Mouse (Mus musculus) stomach, postnatal 0 days (tissue): ENCODE data around the gene Prss8. TPM values are rescaled to one million over a fixed set of nuclear protein-coding genes. Genes with fewer than 3 reads are reported as not detected.

Experiments used
- ATAC-seq: fragments of 200-750 bp; cut with Nextera tagmentation; 2 replicates; pipeline ENCODE4 v1.8.0; 2017; ENCODE audit not compliant: low FRiP score, low TSS enrichment
- DNase-seq: peaks from one replicate; pipeline ENCODE4 v3.0.0-alpha.2; 2016; ENCODE audit warnings: low spot score
- H3K27ac ChIP-seq: fragments of 300-500 bp; sonication (generic); replicated peaks from 2 replicates; pipeline ENCODE4 v1.5.1; 2014; ENCODE audit warnings: mild to moderate bottlenecking, control low read depth
- H3K27me3 ChIP-seq: fragments of 300-500 bp; sonication (generic); 2 replicates; pipeline ENCODE4 v1.6.1; 2014; ENCODE audit warnings: low read length; ENCODE audit not compliant: control insufficient read depth, insufficient read depth
- H3K36me3 ChIP-seq: fragments of 300-500 bp; sonication (generic); 2 replicates; pipeline ENCODE4 v1.6.1; 2014; ENCODE audit warnings: low read length, mixed read lengths; ENCODE audit not compliant: control insufficient read depth, insufficient read depth
- H3K4me1 ChIP-seq: fragments of 300-500 bp; sonication (generic); replicated peaks from 2 replicates; pipeline ENCODE4 v1.6.1; 2014; ENCODE audit warnings: antibody characterized with exemption; ENCODE audit not compliant: control insufficient read depth, insufficient read depth
- H3K4me2 ChIP-seq: fragments of 300-500 bp; sonication (generic); replicated peaks from 2 replicates; pipeline ENCODE4 v1.6.1; 2014; ENCODE audit warnings: low read depth, mild to moderate bottlenecking, control low read depth, moderate library complexity
- H3K4me3 ChIP-seq: fragments of 300-500 bp; sonication (generic); 2 replicates; pipeline ENCODE4 v1.5.1; 2014; ENCODE audit warnings: low read depth, low read length, control low read depth
- H3K9ac ChIP-seq: fragments of 300-500 bp; sonication (generic); 2 replicates; pipeline ENCODE4 v1.6.1; 2014; ENCODE audit warnings: mild to moderate bottlenecking, low read length, control low read depth, mixed read lengths
- H3K9me3 ChIP-seq: fragments of 300-500 bp; sonication (generic); 2 replicates; pipeline ENCODE4 v1.6.1; 2016; ENCODE audit warnings: low read length; ENCODE audit not compliant: control insufficient read depth
- CTCF ChIP-seq: IDR thresholded peaks from 2 replicates; pipeline ENCODE4 v1.5.1; 2016; ENCODE audit warnings: antibody characterized with exemption, low read depth, mild to moderate bottlenecking, moderate library complexity
- EP300 ChIP-seq: optimal IDR thresholded peaks from 2 replicates; pipeline ENCODE3; 2016; ENCODE audit warnings: antibody characterized with exemption
- WGBS: fragments of 180-500 bp; shearing (Covaris S2); extraction: QIAGEN DNeasy Blood & Tissue Kit; methylation state at CpG from one replicate; pipeline ENCODE4 v1.1.7; 2014; 5-methylcytosine and 5-hydroxymethylcytosine counted together
- polyA plus RNA-seq: library from polyadenylated mRNA; unstranded; fragments of >200 nt; fragmentation: Nextera tagmentation; extraction: Ambion mirVana; gene quantifications from 2 replicates; pipeline ENCODE4 v1.2.1, GENCODE M21; 2015

Prss8 gene
- polyA plus RNA-seq: 77.4 and 85.3 TPM in 2 replicates

- no peaks in the 10 kb centered on the region for H3K27me3 ChIP-seq
- peaks cover 3% of the 10 kb centered on the region for H3K4me1 ChIP-seq
- peak within 1 kb of the TSS; percentile 95 for H3K27ac ChIP-seq
- WGBS: 19% methylated on average over 6 of the region's 6 CpGs
- ATAC-seq (peak; percentile 53), DNase-seq (peak; percentile 91)
- peak within 1 kb of the TSS; percentile 49 for H3K4me3 ChIP-seq
- peak within 1 kb of the TSS; percentile 49 for H3K4me2 ChIP-seq
- no peaks in the 10 kb centered on the region for H3K9me3 ChIP-seq
- peak within 1 kb of the TSS; percentile 81 for H3K9ac ChIP-seq
- TF ChIP-seq EP300: no peak
- TF ChIP-seq CTCF: no peak
- 0 out of 2 replicates have a peak, but pooled peaks cover 3% of the 10 kb centered on the region for H3K36me3 ChIP-seq
Measured at GRCm38 (mm10) chr7:127929923-127930322, at the start of gene Prss8. Gene Prss8, minus strand, starts transcription at chr7:127930104.

GRCm38 (mm10) chr7:127978856-127979255 lies 49.0 kb upstream of the Prss8 start:
- Histone ChIP-seq H3K4me3 (no peak overlapping the region), H3K4me2 (no peak overlapping the region), H3K36me3 (peaks cover 43% of the 10 kb centered on the region), H3K9ac (no peak overlapping the region), H3K4me1 (no peaks in the 10 kb centered on the region), H3K9me3 (no peaks in the 10 kb centered on the region), H3K27ac (no peak overlapping the region), H3K27me3 (no peaks in the 10 kb centered on the region)
- ATAC-seq (no peak), DNase-seq (no peak)
- 91% methylated on average over 2 of the region's 2 CpGs for WGBS
- TF ChIP-seq CTCF: no peak
- no peak for TF ChIP-seq EP300

GRCm38 (mm10) chr7:127974413-127974930 lies 44.6 kb upstream of the Prss8 start:
- H3K36me3 ChIP-seq: peaks cover 45% of the 10 kb centered on the region
- DNase-seq (no peak), ATAC-seq (no peak)
- TF ChIP-seq CTCF (no peak), EP300 (no peak)
- H3K9ac ChIP-seq: no peak overlapping the region
- H3K9me3 ChIP-seq: no peaks in the 10 kb centered on the region
- H3K27me3 ChIP-seq: no peaks in the 10 kb centered on the region
- no peak overlapping the region for H3K4me3 ChIP-seq
- no peak overlapping the region for H3K27ac ChIP-seq
- H3K4me1 ChIP-seq: no peaks in the 10 kb centered on the region
- WGBS: 75% methylated on average over 2 of the region's 2 CpGs
- H3K4me2 ChIP-seq: no peak overlapping the region

GRCm38 (mm10) chr7:127967922-127968828 lies 38.3 kb upstream of the Prss8 start:
- Histone ChIP-seq H3K36me3 (peaks cover 15% of the 10 kb centered on the region), H3K9ac (peak overlapping the region; percentile 99), H3K27ac (peak overlapping the region; percentile 97), H3K27me3 (no peaks in the 10 kb centered on the region), H3K4me1 (no peaks in the 10 kb centered on the region), H3K4me3 (peak overlapping the region; percentile 98), H3K9me3 (no peaks in the 10 kb centered on the region), H3K4me2 (peak overlapping the region; percentile 74)
- DNase-seq: peak; percentile 87
- no peak for TF ChIP-seq EP300
- TF ChIP-seq CTCF: no peak
- peak; percentile 55 for ATAC-seq
- WGBS: under 1% methylated on average over 40 of the region's 42 CpGs

- H3K27ac ChIP-seq: peak within 1 kb of the TSS; percentile 97
- H3K4me1 ChIP-seq: no peaks in the 10 kb centered on the region
- peak; percentile 94 for TF ChIP-seq EP300
- TF ChIP-seq CTCF: peak; percentile 50
- peak within 1 kb of the TSS; percentile 74 for H3K4me2 ChIP-seq
- peak; percentile 94 for DNase-seq
- peak; percentile 95 for ATAC-seq
- peak within 1 kb of the TSS; percentile 99 for H3K9ac ChIP-seq
- H3K27me3 ChIP-seq: no peaks in the 10 kb centered on the region
- under 1% methylated on average over 91 of the region's 92 CpGs for WGBS
- H3K36me3 ChIP-seq: peaks cover 9% of the 10 kb centered on the region
- H3K4me3 ChIP-seq: peak within 1 kb of the TSS; percentile 98
- H3K9me3 ChIP-seq: no peaks in the 10 kb centered on the region
Measured at GRCm38 (mm10) chr7:127967004-127967921, 37.4 kb upstream of the Prss8 start, which contains the start of gene Fus. Gene Fus, plus strand, starts transcription at chr7:127967457.
